Mouse (Mus musculus): ENCODE measurements around the gene Akirin1. TPM values are rescaled to one million over a fixed set of nuclear protein-coding genes. Genes with fewer than 3 reads are reported as not detected.
A peak's percentile ranks its signal among the peaks of the same experiment; 100 is the strongest.

Akirin1 gene
- polyA plus RNA-seq, 1 experiment = 43.6 TPM

DNA sequence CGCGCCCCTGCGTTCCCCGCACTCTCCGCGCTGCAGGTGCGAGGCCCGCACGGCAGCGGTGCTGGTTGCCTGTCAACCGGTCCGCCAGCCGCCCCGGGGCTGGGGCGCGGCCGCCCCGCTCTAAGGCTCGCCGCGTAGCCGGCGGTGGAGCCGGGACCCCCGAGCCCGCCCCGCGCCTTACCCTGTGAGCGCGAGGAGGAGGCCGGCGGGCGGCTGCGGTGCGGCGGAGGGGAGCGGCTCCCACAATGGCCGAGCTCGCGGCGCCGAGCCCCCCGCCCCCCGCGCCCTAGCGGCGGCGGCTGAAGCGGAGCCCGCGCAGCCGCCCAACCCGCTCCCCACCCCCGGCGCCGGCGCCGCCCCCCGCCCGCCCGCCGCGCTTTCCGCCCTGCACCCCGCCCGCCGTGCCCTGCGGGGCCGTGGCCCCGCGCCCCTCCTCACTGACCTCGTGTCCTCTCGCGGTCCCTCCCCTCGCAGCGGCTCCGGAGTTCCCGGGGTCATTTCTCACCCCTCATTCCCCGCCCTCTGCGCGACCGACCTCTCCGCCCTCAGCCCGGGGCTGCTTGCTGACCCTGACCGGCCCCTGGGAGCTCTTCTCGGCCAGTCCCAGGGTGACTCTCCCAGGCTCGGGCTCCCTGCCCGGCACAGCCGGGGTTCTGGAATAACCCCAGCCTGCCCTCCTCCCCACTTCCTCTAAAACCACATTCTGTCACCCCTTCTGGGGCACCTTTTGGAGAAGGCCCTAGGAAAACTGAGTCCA is 62.9 kb downstream of the Akirin1 start:
- DNase-seq = peak; percentile 74 to 80

DNA sequence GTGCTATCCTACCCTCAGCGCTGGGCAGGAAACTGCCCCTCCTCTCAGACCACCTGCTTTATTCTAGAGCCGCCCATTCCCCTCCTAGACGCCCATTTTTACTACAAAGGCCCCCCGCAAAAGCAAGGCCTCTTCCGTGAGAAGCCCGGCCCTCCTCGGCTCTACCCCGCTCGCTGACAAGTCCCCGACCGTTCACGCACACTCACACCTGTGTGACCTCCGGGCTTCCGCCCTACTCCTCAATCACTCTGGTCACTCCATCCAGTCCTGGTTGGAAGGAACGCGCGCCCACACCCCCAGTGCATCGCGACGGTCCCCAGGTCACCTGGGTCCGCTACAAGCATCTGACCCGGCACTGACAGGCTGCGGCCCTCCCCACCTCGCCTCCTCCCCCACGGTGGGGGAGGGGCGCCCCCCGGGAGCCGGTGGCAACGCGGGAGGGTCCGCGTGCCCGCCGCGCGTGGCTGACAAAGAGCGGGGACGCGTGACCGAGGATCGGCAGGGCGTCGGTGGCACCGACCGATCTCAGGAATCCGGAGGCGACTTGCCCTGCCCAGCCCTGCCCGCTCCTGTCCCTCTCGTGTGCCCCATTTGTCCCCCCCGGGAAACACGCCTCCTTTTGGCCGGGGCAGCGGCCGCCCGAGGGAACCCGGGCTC is 63.6 kb downstream of the Akirin1 start:
- peak overlapping the region; percentile 77 for H3K4me3 ChIP-seq (replicated peaks; ENCODE audit: insufficient read depth, low read depth, low read length)
- peak; percentile 64 to 75 for DNase-seq

More for the DNA sequence above, 62.9 kb downstream of the Akirin1 start:
- WGBS = 1% methylated on average over 71 of the region's 89 CpGs
- H3K27me3 ChIP-seq (ENCODE audit: control insufficient read depth, insufficient read depth, low read length) = no peaks in the 10 kb centered on the region
- peak overlapping the region; percentile 94 for H3K27ac ChIP-seq (ENCODE audit: insufficient read depth, low read length)
- H3K4me3 ChIP-seq (replicated peaks; ENCODE audit: insufficient read depth, low read depth, low read length) = peak overlapping the region; percentile 85
- TF ChIP-seq CTCF (IDR thresholded peaks at IDR 0.05; ENCODE audit: borderline replicate concordance, insufficient read depth, low read depth, low read length) = no peak
- no peak for TF ChIP-seq POLR2A (IDR thresholded peaks at IDR 0.05; ENCODE audit: borderline replicate concordance, insufficient read depth, low read length)
- peaks cover 22% of the 10 kb centered on the region for H3K4me1 ChIP-seq (ENCODE audit: control insufficient read depth, insufficient read depth, low read length)

DNA sequence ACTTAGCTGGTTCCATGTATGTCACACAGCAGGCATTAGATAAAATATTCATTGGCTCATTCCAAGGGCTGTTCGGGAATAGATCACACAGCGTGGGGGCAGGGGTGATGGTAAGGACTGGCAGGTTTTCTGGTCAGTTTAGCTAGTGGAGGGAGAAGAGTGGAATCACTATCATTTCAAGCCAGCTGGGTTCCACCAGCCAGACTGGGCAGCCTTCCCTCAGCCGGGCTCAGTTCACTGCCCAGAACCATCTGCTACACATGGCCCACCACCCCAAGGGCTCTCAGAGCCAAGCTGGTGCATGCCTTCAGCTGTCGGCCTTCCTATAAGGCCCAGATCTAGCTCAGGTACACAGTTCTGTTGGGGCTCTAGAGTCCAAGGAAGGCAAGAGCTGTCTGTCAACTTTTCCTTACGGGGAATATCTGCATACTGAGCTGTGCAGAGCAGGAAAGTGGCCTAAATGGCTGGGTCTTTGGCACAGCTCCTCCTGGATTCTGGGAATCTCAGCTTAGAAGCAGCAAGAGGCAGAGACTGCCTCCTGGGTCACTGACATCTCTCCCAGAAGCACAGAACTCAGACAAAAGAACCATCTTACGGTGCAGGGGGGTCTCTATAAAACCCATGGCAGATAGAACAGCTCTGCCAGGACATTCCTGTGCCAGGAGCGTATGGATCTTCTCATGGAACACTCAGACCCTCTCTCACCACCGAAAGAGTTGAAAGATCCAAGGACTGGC is 64.5 kb downstream of the Akirin1 start:
- peak; percentile 90 to 93 for DNase-seq
- WGBS = 10% methylated on average over 8 of the region's 8 CpGs
- Histone ChIP-seq H3K4me3 (replicated peaks; ENCODE audit: insufficient read depth, low read depth, low read length) (peak overlapping the region; percentile 77), H3K27ac (ENCODE audit: insufficient read depth, low read length) (peak overlapping the region; percentile 88), H3K27me3 (ENCODE audit: control insufficient read depth, insufficient read depth, low read length) (no peaks in the 10 kb centered on the region), H3K4me1 (ENCODE audit: control insufficient read depth, insufficient read depth, low read length) (peaks cover 24% of the 10 kb centered on the region)
- TF ChIP-seq CTCF (IDR thresholded peaks at IDR 0.05; ENCODE audit: borderline replicate concordance, insufficient read depth, low read depth, low read length) (0 out of 2 replicates have a peak, but pooled peaks have one; percentile 2), POLR2A (IDR thresholded peaks at IDR 0.05; ENCODE audit: borderline replicate concordance, insufficient read depth, low read length) (peak; percentile 48; the same call in 1 of the 2 replicates)

More for the DNA sequence above, 63.6 kb downstream of the Akirin1 start:
- 1% methylated on average over 55 of the region's 56 CpGs for WGBS
- peaks cover 24% of the 10 kb centered on the region for H3K4me1 ChIP-seq (ENCODE audit: control insufficient read depth, insufficient read depth, low read length)
- H3K27ac ChIP-seq (ENCODE audit: insufficient read depth, low read length) = peak overlapping the region; percentile 88
- TF ChIP-seq CTCF (IDR thresholded peaks at IDR 0.05; ENCODE audit: borderline replicate concordance, insufficient read depth, low read depth, low read length) (no peak), POLR2A (IDR thresholded peaks at IDR 0.05; ENCODE audit: borderline replicate concordance, insufficient read depth, low read length) (peak; percentile 37; the same call in 1 of the 2 replicates)
- no peaks in the 10 kb centered on the region for H3K27me3 ChIP-seq (ENCODE audit: control insufficient read depth, insufficient read depth, low read length)

DNA sequence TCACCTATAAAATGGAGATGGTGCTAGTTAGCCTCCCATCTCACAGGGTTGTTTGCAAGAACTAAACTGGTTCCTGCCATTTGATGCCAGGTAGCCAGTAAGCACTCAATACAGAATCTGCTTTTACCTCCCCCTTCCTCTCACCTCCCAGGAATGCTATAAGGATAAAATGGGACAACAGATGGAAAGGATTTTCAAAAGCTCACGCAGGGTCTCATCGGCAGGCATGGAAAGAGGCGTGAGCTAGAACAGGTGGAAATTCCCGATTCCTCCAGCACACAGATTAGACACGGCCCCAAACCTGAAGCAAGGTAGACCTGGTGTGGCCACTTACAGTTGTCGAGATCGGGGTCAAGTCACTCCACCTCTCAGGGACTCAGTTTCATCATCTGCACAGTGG is 65.1 kb downstream of the Akirin1 start:
- 15% methylated on average over 7 of the region's 7 CpGs for WGBS
- Histone ChIP-seq H3K4me1 (ENCODE audit: control insufficient read depth, insufficient read depth, low read length) (peaks cover 24% of the 10 kb centered on the region), H3K27ac (ENCODE audit: insufficient read depth, low read length) (peak overlapping the region; percentile 88), H3K27me3 (ENCODE audit: control insufficient read depth, insufficient read depth, low read length) (no peaks in the 10 kb centered on the region), H3K4me3 (replicated peaks; ENCODE audit: insufficient read depth, low read depth, low read length) (peak overlapping the region; percentile 77)
- TF ChIP-seq CTCF (IDR thresholded peaks at IDR 0.05; ENCODE audit: borderline replicate concordance, insufficient read depth, low read depth, low read length) (no peak), POLR2A (IDR thresholded peaks at IDR 0.05; ENCODE audit: borderline replicate concordance, insufficient read depth, low read length) (peak; percentile 19; the same call in 1 of the 2 replicates)
- peak in 1 of 2 experiments; percentile 69 for DNase-seq

Other genes starting within 250 kb of the Akirin1 start
- 193 and 201 TPM in 2 replicates for gene Macf1, start 66.0 kb downstream of the Akirin1 start, polyA plus RNA-seq (2012; rRNA removed)
- gene Ndufs5, start 32.1 kb downstream of the Akirin1 start, polyA plus RNA-seq (2012; rRNA removed) = 602 and 636 TPM in 2 replicates
- gene Rhbdl2, start 37.5 kb upstream of the Akirin1 start, polyA plus RNA-seq (2012; rRNA removed) = 1.2 and 1.8 TPM in 2 replicates
- gene 4933427I04Rik, start 109.3 kb upstream of the Akirin1 start, polyA plus RNA-seq (2012; rRNA removed) = not detected in 2 replicates
- gene Mycbp, start 154.5 kb upstream of the Akirin1 start, polyA plus RNA-seq (2012; rRNA removed) = 14.9 and 23.3 TPM in 2 replicates
- 80.4 and 83.9 TPM in 2 replicates for gene Rragc, start 167.1 kb upstream of the Akirin1 start, polyA plus RNA-seq (2012; rRNA removed)
- gene 4930535I16Rik, start 167.7 kb upstream of the Akirin1 start, polyA plus RNA-seq (2012; rRNA removed) = not detected in 2 replicates